Mouse (Mus musculus) lung, postnatal 14 days (tissue): Measurements from ENCODE around the gene Tnn.

Experiments used
- DNase-seq: peaks from one replicate; pipeline ENCODE4 v3.0.0; 2021

The Tnn gene

GRCm38 (mm10) chr1:160153480-160153879 lies at the start of gene Tnn:
Gene Tnn (minus strand): TSS chr1:160153580.
- no peak for DNase-seq

DNA sequence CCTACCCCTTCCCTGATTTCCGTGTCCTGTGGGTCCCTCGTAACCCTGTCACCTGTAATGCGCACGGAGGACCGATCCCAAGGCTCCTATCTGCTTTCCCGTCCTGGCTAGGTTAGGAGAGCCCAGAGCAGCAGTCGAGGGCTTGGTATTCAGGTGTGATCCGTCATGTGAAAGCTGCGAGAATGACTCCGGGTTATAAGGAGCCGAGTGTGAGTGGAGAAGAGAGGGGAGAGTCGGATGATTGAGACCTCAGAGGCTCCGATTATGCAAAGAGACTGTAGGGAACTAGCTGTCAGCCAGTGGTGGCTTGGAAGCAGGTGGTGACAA lies 41.9 kb upstream of the Tnn start:
- no peak for DNase-seq

DNA sequence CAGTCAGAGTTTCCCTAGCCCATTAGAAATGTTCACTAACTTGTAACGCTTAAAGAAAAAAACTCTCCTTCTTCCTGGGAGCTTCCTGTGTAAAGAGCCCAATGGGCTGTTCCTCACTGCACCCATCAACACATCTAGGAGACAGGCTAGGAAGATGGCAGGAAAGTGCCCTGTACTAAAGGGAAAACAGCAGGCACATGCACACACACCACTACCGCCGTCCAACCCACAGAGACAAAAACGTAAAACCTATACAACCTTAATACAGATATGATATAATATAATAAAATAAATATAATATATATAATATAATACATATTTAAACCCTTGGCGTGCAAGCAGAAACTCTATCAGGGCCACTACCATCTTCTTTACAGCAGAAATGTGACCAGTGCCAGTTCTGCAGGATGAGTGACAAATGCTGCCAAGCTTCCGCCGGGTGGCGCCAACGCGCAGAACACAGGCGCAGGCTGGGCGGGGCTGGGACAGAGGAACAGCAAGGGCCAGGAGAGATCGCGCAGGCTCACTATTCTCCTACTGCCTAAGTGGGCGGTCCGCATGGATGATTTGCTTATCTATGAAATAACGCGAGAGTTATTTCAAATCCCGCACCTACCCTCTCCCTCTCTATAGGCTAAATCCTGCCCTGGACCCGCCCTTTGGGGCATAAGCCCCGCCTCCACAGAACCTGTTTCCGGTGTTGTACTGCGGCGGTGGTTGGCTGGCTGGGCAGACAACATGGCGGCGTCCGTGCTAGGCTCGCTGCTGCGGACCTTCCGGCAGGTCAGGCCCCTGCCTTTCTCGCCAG lies 41.4 kb upstream of the Tnn start, which contains the start of gene Mrps14:
TSS of gene Mrps14 (plus strand) at position 687 of the 808 bp plus-strand sequence.
- DNase-seq = peak; percentile 98

- peak; percentile 39 for DNase-seq
These were observed 31.1 kb upstream of the Tnn start for GRCm38 (mm10) chr1:160184506-160184905.

DNA sequence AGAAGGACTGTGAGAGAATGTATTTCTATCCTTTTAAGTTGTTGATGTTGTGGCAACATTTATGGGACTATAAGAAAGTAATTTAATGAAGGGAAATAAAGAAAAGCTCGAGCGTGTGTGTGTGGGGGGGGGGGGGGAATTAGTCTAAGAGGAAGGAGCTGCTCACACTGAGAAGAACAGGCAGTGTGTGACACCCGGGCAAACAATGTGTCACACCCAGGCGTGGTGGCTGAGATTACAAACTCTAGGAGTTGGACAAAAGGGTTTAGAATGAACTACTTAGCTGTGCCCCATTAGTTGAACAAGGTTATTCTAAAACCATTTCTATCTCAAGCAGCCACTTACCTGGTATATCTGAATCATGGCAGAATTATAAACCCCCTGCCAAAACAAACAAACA lies 27.8 kb upstream of the Tnn start:
- DNase-seq = no peak

GRCm38 (mm10) chr1:160176903-160177302 lies 23.5 kb upstream of the Tnn start:
- no peak for DNase-seq

GRCm38 (mm10) chr1:160166600-160166999 lies 13.2 kb upstream of the Tnn start:
- DNase-seq = no peak

- DNase-seq = no peak
These were observed 4.8 kb upstream of the Tnn start for GRCm38 (mm10) chr1:160158190-160158589.

DNA sequence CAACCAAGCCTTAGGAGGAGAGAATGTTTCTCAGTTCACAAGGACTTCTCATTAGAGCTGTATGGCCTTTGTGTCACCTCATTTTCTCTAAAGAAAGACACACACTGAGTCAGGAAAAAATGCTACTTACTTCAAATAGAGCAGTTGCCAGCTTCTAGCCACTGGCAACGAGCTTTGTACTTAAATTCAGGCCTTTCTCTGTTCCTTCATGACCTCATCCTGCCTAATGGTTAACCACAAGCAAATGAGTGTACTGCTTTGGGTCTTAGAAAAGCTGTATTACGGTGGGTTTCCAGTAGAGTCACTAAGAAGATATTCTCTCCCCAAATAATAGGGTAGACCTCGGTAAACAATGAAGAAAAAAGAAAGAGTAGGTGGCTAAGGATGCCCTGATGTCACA lies 2.7 kb downstream of the Tnn start:
- DNase-seq = no peak

- DNase-seq = no peak
These were observed 4.0 kb downstream of the Tnn start for GRCm38 (mm10) chr1:160149291-160149906.

DNA sequence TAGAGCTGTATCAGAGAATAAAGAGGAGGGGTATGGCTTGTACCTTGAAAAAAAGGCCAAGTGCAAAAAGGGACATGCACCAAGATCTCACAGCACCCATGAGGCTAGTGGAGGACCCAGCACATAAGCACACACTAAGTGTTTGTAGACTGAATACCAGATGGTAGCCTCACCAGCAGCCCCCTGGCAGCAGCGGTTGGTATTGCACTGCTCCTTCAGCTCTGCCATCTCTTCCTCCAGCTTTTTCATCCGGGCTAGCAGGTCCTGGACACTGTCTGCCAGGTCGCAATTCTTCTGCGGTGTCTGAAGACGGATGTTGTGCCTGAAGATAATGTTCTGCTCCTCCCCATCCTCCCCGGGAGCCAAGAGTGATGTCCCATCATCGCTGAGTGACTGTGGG lies 6.1 kb downstream of the Tnn start:
- no peak for DNase-seq

- no peak for DNase-seq
These were observed 7.8 kb downstream of the Tnn start for GRCm38 (mm10) chr1:160145606-160146005.

DNA sequence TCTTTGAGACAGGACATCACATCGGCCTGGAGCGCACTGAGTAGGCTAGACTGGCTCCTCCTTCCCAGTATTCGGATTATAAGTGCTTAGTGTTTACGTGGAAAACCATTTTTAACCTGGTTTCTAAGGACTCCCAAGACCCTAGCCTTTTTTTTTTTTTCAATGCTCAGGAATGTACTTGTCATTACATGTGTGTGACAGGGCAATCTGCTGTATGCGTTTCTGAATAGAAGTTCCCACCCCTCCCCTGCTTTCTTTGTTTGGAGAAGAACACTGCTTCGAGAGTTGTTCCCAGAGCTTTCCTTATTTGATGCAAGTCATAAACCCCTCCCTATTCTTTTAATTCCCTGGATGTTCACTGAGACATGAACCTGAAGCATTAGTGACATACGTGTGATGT lies 9.0 kb downstream of the Tnn start:
- DNase-seq = no peak

GRCm38 (mm10) chr1:160136362-160136890 lies 17.0 kb downstream of the Tnn start:
- no peak for DNase-seq

GRCm38 (mm10) chr1:160133464-160134079 lies 19.8 kb downstream of the Tnn start:
- no peak for DNase-seq

DNA sequence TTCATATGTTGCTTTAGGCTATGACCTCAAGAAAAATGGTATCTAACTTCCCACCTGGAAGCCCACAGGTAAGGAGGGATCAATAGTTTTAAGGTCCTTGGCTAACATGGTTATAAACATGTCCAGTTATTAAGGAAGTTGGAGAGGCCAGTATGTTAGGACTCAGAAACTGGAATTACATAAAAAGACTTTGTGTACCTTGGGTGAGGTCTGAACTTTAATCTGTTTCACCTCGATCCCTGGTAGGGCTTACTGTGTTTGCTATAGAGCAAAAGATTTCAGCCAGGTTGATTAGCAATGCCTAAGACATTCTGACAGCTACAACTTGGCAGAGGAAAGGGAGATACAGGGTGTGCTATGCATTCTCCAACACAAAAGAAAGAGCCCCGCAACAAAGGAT lies 29.4 kb downstream of the Tnn start:
- DNase-seq = no peak

DNA sequence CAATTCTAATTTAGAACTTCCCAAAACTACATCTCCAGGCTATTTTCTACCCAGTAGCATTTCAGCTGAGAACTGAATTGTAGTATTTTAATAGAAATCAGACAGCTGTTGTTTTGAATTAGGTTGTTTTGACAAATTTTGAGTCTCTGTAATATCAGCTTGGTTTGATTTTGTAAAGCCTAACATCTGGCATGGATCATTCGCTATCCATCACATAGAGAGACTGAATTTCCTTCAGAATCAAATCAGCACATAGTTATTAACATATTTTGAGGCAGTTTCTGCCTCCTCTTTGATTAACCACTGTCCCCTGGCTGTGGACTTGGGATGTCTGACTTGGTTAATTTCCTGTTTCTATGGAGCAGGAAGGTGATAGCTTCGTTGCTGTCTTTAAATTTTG lies 44.8 kb downstream of the Tnn start:
- no peak for DNase-seq

DNA sequence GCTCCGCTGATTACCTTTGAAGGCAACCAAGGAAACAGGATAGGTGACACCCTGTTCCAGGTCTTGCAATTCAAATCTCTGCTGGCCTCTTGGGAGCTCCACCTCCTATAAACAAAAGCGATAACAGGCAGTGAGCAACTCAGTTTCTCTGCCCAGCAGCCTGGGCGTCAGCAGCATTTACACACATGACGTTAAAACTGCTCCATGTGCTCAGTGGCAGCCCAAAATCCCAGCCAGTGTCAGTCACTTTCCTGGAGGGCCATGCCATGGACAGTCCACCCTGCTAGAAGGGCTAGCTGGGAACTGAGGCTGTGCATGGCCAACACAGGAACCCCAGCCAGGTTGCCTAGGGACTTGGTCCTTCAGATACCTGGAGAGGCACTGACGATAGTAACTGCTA lies 48.0 kb downstream of the Tnn start:
- DNase-seq = no peak

GRCm38 (mm10) chr1:160100996-160101395 lies 52.4 kb downstream of the Tnn start:
- DNase-seq = no peak

DNA sequence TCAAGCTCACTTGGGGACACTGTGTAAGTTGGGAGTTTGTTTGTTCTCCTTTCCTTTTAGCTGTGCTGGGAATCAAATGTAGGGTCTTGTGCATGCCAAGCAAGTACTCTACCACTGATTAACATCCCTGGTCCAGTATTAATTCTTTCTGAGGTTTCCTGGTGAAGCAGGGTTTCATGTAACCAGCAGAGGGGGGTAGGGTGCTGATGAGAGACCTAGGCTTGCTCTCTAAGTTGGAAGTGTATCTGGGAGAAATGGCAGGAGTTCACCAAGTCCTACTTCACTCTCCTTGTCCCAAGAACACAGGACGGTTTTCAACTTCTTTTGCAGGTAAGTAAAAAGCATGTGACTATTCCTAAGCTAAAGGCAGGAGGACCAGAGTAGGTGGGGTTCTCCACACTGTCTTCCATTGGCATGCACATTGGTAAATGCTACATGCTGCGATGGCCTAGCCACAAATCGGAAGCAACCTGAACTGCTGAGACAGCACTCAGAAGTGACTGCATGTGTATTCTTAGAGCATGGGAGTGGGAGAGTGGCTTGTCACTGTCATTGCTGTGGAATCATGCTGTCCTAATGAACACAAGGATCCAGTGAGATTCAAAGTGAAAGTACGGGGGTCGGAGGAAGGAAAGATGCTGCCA lies 53.6 kb downstream of the Tnn start:
- no peak for DNase-seq

DNA sequence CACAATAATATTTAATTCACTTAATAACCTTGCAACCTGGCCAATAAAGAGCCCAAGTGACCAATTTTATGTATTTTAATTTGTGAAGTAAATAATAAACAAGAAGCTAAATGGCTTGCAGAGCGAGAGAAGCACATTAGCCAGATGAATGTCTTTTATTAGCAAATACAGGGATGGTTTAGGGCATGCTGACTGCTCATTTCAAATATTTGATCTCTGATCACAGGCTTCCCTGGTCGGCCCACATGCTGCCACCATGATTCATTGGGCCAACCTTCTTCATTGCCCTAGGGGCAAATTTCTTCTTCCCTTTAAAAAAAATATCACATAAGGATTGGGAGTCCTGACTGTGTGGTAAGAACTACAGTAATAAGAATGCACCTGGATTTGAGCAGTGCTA lies 66.7 kb downstream of the Tnn start:
- no peak for DNase-seq

GRCm38 (mm10) chr1:160084239-160084638 lies 69.1 kb downstream of the Tnn start:
- DNase-seq = no peak

GRCm38 (mm10) chr1:160082647-160083046 lies 70.7 kb downstream of the Tnn start:
- DNase-seq = no peak
